Mouse (Mus musculus) kidney, adult 2 months (tissue): ENCODE results near the gene Camkv. TPM values are rescaled to one million over a fixed set of nuclear protein-coding genes. Genes with fewer than 3 reads are reported as not detected.
A peak's percentile ranks its signal among the peaks of the same experiment; 100 is the strongest.

ENCODE experiments used
- DNase-seq: peaks from one replicate; pipeline ENCODE4 v3.0.0; 2021
- H3K27ac ChIP-seq: fragments of 200-500 bp; 2 replicates; pipeline ENCODE4 v1.5.1; 2012; ENCODE audit warnings: low read depth, low read length, control low read depth, inconsistent platforms; ENCODE audit not compliant: insufficient read depth
- H3K27me3 ChIP-seq: fragments of 200-500 bp; replicated peaks from 2 replicates; pipeline ENCODE4 v1.6.1; 2012; ENCODE audit warnings: mild to moderate bottlenecking, moderate library complexity, low read length, inconsistent platforms; ENCODE audit not compliant: control insufficient read depth, insufficient read depth
- H3K36me3 ChIP-seq: fragments of 200-500 bp; 2 replicates; pipeline ENCODE4 v1.6.1; 2012; ENCODE audit warnings: mild to moderate bottlenecking, moderate library complexity, low read length, inconsistent platforms; ENCODE audit not compliant: control insufficient read depth, insufficient read depth
- H3K4me1 ChIP-seq: fragments of 200-500 bp; 2 replicates; pipeline ENCODE4 v1.6.1; 2011; ENCODE audit warnings: low read length; ENCODE audit not compliant: control insufficient read depth, insufficient read depth
- H3K4me3 ChIP-seq: fragments of 200-500 bp; 2 replicates; pipeline ENCODE4 v1.5.1; 2011; ENCODE audit warnings: mild to moderate bottlenecking, low read depth, low read length, control low read depth; ENCODE audit not compliant: insufficient read depth
- CTCF ChIP-seq: fragments of 200-500 bp; conservative IDR thresholded peaks from 2 replicates; pipeline ENCODE4 v1.5.1; 2011; ENCODE audit warnings: low read depth, mild to moderate bottlenecking, control low read depth, low read length, moderate library complexity, mixed read lengths; ENCODE audit not compliant: insufficient read depth, insufficient read length
- POLR2A ChIP-seq: fragments of 200-500 bp; IDR thresholded peaks from one replicate; pipeline ENCODE4 v1.6.1; 2011; ENCODE audit warnings: low read depth, low read length, control low read depth
- whole genome bisulfite sequencing: fragments of 180-500 bp; shearing (Covaris S2); methylation state at CpG from one replicate; pipeline ENCODE4 v1.1.7; 2018; 5-methylcytosine and 5-hydroxymethylcytosine counted together
- polyA plus RNA-seq: library from polyadenylated mRNA; depleted of rRNA; stranded (reverse); fragments of >200 nt; gene quantifications from 2 replicates; pipeline ENCODE4 v1.2.3, GENCODE M21; 2012

Camkv gene
- polyA plus RNA-seq, 1 experiment = not detected

DNA sequence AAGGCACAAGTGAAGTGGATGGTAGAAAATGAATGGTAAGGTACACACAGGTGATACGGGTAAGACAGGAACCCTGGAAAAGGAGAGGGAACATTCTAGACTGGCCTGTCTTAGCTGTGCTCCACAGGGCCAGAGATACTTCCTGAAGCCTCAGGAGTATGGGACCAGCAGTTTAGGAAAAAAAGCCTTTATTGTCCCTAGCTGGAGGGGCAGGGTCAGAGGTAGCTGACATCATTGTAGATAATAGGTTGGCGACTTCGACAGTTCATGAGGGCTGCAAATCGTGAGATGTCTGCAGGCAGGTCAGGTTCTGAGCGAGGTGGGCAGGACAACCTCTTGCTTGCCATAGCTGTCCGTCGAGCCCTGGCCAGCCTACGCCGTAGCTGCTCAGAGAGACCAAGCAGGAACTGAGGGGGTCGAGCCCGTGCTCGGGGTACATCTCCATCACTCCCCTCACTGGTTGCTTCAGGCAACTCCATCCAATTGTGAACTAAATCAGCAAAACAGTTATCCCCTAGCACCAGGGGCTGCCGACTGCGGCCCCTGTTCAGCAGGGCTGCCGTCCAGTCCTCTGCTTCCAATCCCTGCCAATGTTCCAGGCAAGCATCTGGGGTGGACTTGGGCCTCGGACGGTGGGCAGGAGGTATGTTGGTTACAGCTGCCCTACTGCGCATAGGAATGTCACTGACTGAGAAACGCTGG lies 48.7 kb downstream of the Camkv start:
- WGBS = 51% methylated on average over 19 of the region's 19 CpGs
- H3K4me3 ChIP-seq = peak overlapping the region; percentile 52
- TF ChIP-seq CTCF (no peak), POLR2A (no peak)
- H3K4me1 ChIP-seq = no peaks in the 10 kb centered on the region; the same call in 1 of the 2 replicates
- H3K27ac ChIP-seq = peak overlapping the region; percentile 98
- H3K36me3 ChIP-seq = no peaks in the 10 kb centered on the region
- no peaks in the 10 kb centered on the region for H3K27me3 ChIP-seq
- DNase-seq = no peak

DNA sequence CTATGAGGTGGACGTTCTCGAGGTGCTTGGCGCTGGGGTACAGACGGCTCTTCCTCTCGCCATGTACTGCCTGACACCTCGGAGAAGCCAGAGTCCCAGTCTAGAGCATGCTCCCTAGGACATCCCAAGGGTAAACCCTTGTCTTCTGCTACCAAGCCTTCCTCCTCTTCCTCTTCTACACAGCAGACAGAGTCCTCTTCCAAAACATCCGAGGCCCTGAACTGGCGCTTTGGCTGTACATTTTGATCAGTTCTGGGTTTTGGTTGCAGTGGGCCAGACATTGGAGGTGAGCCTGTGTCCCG lies 49.2 kb downstream of the Camkv start:
- peak overlapping the region; percentile 52 for H3K4me3 ChIP-seq

DNA sequence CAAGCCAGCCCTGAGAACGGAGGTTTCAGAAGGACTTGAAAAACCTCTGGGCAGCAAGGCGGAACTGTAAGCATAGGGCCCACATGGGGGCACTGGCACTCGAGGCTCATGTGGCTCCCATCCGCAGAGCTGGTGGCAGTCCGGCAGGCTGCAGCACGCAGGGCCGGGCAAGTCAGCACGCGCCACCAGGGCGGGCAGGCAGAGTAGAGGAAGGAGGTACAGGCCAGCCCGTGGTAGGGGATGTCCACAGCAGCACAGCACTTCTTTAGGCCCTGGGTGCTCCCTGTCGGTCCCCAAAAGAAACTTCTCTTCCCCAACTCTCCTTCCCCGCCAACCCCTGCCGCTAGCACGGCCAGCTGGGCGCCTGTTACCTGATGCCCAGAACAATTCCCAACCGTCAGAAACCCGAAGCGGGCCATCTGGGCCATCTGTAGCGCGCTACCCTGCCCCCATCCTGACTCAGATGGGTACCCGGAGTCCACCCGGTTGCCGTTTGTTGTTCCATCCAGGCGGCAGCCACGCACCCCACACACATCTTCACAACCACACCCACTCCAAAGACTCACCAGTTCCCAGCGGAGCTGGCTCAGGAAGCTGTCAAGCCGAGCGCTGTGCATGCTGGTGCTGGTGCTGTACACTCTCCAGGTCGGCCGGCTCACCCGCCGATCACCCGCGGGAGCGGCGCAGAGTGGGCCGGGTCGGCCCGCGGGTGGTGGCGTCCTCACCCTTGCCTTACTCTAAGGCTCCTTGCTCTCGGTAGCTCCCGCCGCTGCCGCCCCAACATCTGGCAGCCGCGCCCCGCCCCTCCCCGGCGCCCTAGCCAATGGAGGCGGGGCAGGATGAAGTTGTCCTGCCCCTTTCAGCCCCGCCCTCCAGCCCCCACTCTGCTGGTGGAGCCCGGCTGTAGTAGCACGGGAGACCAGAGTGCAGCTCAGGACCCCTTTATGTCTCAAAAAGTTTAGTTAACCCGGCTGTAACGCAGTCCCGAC lies 50.0 kb downstream of the Camkv start, which contains the start of gene Inka1:
TSS of gene Inka1 (minus strand) at position 749 of the 989 bp plus-strand sequence.
- TF ChIP-seq POLR2A (peak; percentile 73), CTCF (no peak)
- no peaks in the 10 kb centered on the region for H3K27me3 ChIP-seq
- peak within 1 kb of the TSS; percentile 98 for H3K27ac ChIP-seq
- H3K4me3 ChIP-seq = peak within 1 kb of the TSS; percentile 52
- peak; percentile 94 for DNase-seq
- no peaks in the 10 kb centered on the region for H3K36me3 ChIP-seq
- no peaks in the 10 kb centered on the region; the same call in 1 of the 2 replicates for H3K4me1 ChIP-seq
- WGBS = 1% methylated on average over 58 of the region's 58 CpGs

More for the DNA sequence above, 49.2 kb downstream of the Camkv start:
- Histone ChIP-seq H3K36me3 (no peaks in the 10 kb centered on the region), H3K4me1 (no peaks in the 10 kb centered on the region; the same call in 1 of the 2 replicates), H3K27me3 (no peaks in the 10 kb centered on the region), H3K27ac (peak overlapping the region; percentile 98)
- 68% methylated on average over 9 of the region's 9 CpGs for WGBS
- TF ChIP-seq CTCF (no peak), POLR2A (no peak)
- no peak for DNase-seq

DNA sequence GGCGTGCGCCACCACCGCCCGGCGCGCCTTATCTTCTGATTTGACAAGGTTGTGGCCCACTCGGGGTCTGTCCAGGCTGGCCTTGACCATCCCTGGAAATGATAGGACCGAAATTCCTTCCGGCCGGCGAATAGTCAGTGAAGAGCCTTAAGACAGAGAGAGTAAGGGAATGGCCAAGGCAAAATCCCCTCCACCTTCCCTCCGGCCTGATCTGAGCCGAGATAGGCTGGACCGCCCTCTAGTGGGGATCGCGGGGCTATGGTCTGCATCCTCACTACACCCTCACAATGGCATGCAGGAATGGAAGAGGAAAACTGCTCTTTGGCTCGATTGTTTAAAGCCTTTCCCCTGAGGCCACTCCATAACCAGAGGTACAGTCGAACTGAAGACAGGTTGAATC lies 50.9 kb downstream of the Camkv start:
- Histone ChIP-seq H3K36me3 (no peaks in the 10 kb centered on the region), H3K27ac (no peak overlapping the region), H3K27me3 (no peaks in the 10 kb centered on the region), H3K4me1 (no peaks in the 10 kb centered on the region; the same call in 1 of the 2 replicates), H3K4me3 (no peak overlapping the region; the same call in 1 of the 2 replicates)
- peak; percentile 87 for DNase-seq
- TF ChIP-seq CTCF (peak; percentile 95), POLR2A (no peak)
- WGBS = 4% methylated on average over 18 of the region's 18 CpGs

DNA sequence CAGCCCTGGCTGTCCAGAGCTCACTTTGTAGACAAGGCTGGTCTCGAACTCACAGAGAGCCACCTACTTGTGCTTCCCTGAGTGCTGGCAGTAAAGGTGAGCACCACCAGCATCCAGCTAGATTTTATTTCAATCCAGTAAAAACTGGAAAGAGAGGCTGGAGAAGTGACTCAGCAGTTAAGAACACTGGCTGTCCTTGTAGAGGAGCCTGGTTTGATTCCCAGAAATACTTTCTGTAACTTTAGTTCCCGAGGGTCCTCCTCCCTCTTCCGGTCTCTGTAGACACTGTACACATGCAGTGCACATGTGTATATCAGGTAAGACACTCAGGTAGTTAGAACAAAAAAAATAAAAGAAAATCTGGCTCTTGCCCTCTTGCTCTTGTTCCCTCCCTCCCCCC lies 52.5 kb downstream of the Camkv start:
- H3K36me3 ChIP-seq = no peaks in the 10 kb centered on the region
- H3K27me3 ChIP-seq = no peaks in the 10 kb centered on the region
- 68% methylated on average over 3 of the region's 3 CpGs for WGBS
- TF ChIP-seq POLR2A = no peak
- no peak for TF ChIP-seq CTCF
- DNase-seq = no peak
- no peaks in the 10 kb centered on the region; the same call in 1 of the 2 replicates for H3K4me1 ChIP-seq
- no peak overlapping the region for H3K4me3 ChIP-seq
- no peak overlapping the region for H3K27ac ChIP-seq

DNA sequence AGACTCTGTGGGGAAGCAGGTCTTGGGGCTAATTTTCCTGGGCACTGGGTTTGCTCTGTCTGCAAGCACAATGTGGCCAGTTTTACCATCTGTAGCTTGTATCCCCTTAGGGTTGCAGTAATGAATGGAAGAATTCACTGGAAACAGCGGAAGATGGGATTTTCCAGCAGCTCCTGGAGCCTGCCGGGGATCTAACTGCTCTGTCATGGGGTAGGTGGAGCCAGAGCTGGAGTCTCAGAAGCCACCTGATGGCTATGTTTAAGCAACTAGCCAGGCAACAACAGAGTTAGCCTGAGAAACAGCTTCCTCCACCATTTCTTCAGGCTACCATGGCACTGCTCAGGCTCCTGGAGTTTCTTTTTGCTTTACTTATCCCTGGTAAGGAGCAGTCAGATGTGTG lies 56.7 kb downstream of the Camkv start, which contains the start of gene Cdhr4:
TSS of gene Cdhr4 (plus strand) at position 301 of the 400 bp plus-strand sequence.
- DNase-seq = no peak
- H3K27ac ChIP-seq = no peak within 1 kb of the TSS
- no peaks in the 10 kb centered on the region for H3K4me1 ChIP-seq
- H3K4me3 ChIP-seq = no peak within 1 kb of the TSS
- TF ChIP-seq CTCF (no peak), POLR2A (no peak)
- no peaks in the 10 kb centered on the region for H3K36me3 ChIP-seq
- WGBS = 72% methylated on average over 2 of the region's 2 CpGs
- H3K27me3 ChIP-seq = no peaks in the 10 kb centered on the region
